Mouse (Mus musculus) granulocyte monocyte progenitor cell, adult 5-6 weeks (primary cell): ENCODE data around the gene Pde4dip. TPM values are rescaled to one million over a fixed set of nuclear protein-coding genes. Genes with fewer than 3 reads are reported as not detected.
A peak's percentile ranks its signal among the peaks of the same experiment; 100 is the strongest.

Source experiments
- ATAC-seq: replicated peaks from 2 replicates; pipeline ENCODE4 v1.8.0; 2016; ENCODE audit warnings: mild to moderate bottlenecking, moderate TSS enrichment, inconsistent platforms; ENCODE audit not compliant: poor library complexity, severe bottlenecking
- total RNA-seq, 2 experiments: library from RNA; stranded (forward) in 1 of 2; stranded (reverse) in 1 of 2; fragments of 200-712, 200-1000 nt in 1 of 2; fragments of >200 nt in 1 of 2; fragmentation: Nextera tagmentation in 1 of 2; gene quantifications; 2 replicates each; pipeline ENCODE4 v1.2.3; 2014 to 2017

The Pde4dip gene
- total RNA-seq, 2 experiments from 2014 or later, result 8.1 to 9.7 TPM

- peak; percentile 40 for ATAC-seq
These were observed 227.3 kb downstream of the Pde4dip start for GRCm38 (mm10) chr3:97661206-97661605.

GRCm38 (mm10) chr3:97659746-97660145 is 228.8 kb downstream of the Pde4dip start:
- no peak for ATAC-seq

- ATAC-seq, result peak; percentile 60
These were observed 229.9 kb downstream of the Pde4dip start for GRCm38 (mm10) chr3:97658426-97659193.

GRCm38 (mm10) chr3:97657655-97658411 is 230.7 kb downstream of the Pde4dip start, which contains the start of gene Prkab2:
Prkab2 (plus strand) TSS chr3:97658193.
- ATAC-seq, result peak; percentile 87

- no peak for ATAC-seq
These were observed 233.6 kb downstream of the Pde4dip start for GRCm38 (mm10) chr3:97654901-97655300.

GRCm38 (mm10) chr3:97653781-97654180 is 234.7 kb downstream of the Pde4dip start:
- no peak for ATAC-seq

- ATAC-seq, result no peak
These were observed 236.9 kb downstream of the Pde4dip start for GRCm38 (mm10) chr3:97651604-97652003.

- ATAC-seq, result no peak
These were observed 239.0 kb downstream of the Pde4dip start for GRCm38 (mm10) chr3:97649469-97649868.

- ATAC-seq, result no peak
These were observed 239.5 kb downstream of the Pde4dip start for GRCm38 (mm10) chr3:97649022-97649421.

GRCm38 (mm10) chr3:97648518-97648917 is 240.0 kb downstream of the Pde4dip start:
- ATAC-seq, result no peak

GRCm38 (mm10) chr3:97642001-97642400 is 246.5 kb downstream of the Pde4dip start:
- no peak for ATAC-seq

- no peak for ATAC-seq
These were observed 247.1 kb downstream of the Pde4dip start for GRCm38 (mm10) chr3:97641396-97641795.

Other genes with a start within 250 kb of the Pde4dip start
- gene Prkab2, start 230.5 kb downstream of the Pde4dip start, total RNA-seq (2014; fragmentation: Nextera tagmentation), result 4.1 and 10.1 TPM in 2 replicates
- 3.3 and 5.0 TPM in 2 replicates for gene Prkab2, start 230.5 kb downstream of the Pde4dip start, total RNA-seq (2017)
- not detected in 2 replicates for gene Gm17651, start 214.0 kb downstream of the Pde4dip start, total RNA-seq (2014; fragmentation: Nextera tagmentation)
- gene Gm17651, start 214.0 kb downstream of the Pde4dip start, total RNA-seq (2017), result not detected in 2 replicates
- 71.1 and 89.5 TPM in 2 replicates for gene Sec22b, start 12.5 kb upstream of the Pde4dip start, total RNA-seq (2014; fragmentation: Nextera tagmentation)
- gene Sec22b, start 12.5 kb upstream of the Pde4dip start, total RNA-seq (2017), result 83.2 and 100 TPM in 2 replicates
- gene Notch2, start 124.8 kb upstream of the Pde4dip start, total RNA-seq (2014; fragmentation: Nextera tagmentation), result 27.9 TPM in 2 replicates
- gene Notch2, start 124.8 kb upstream of the Pde4dip start, total RNA-seq (2017), result 23.1 and 31.3 TPM in 2 replicates